In genomic region chr5:112643533-112644272, GRCm38 (mm10) we compare ENCODE assay signal across 9 mouse cellular contexts.
DNase-seq lines count a peak whose midpoint lies in the region; ATAC-seq lines count a peak whose summit lies in the region.
"Had no signal": no experiment of that assay in that cellular context is flagged by ENCODE, and none has a peak within 500 bp of the region (broad histone marks: within the 10 kb centered on the region; RNA-seq: fewer than 3 reads in every experiment).

No protein-coding gene starts in this region.

- intact Hi-C loops in gastrocnemius, postnatal 14 days (cut with DNase I; ENCODE audit: low total_unique reads), result no loop called here

- H3K27ac ChIP-seq in embryonic facial prominence, embryonic 10.5 days (replicated peaks), result peak overlapping the region; percentile 83
- peak overlapping the region; percentile 58 for H3K27ac ChIP-seq in limb, embryonic 10.5 days
- peak overlapping the region; percentile 78 for H3K27ac ChIP-seq in neural tube, embryonic 11.5 days (ENCODE audit: low read depth, low read length)
- H3K27ac ChIP-seq: embryonic facial prominence, embryonic 12.5 days had no signal

- H3K9me3 ChIP-seq in embryonic facial prominence, embryonic 10.5 days, result 0 out of 2 replicates have a peak, but pooled peaks cover 2% of the 10 kb centered on the region
- no peaks in the 10 kb centered on the region for H3K9me3 ChIP-seq in limb, embryonic 10.5 days (replicated peaks)
- H3K9me3 ChIP-seq in neural tube, embryonic 11.5 days (ENCODE audit: control insufficient read depth, low read length), result no peaks in the 10 kb centered on the region
- H3K9me3 ChIP-seq: embryonic facial prominence, embryonic 12.5 days had no signal

- peak overlapping the region; percentile 19; the same call in 1 of the 2 replicates for H3K9ac ChIP-seq in neural tube, embryonic 11.5 days (ENCODE audit: low read length)
- H3K9ac ChIP-seq: embryonic facial prominence, embryonic 12.5 days had no signal

- WGBS in embryonic facial prominence, embryonic 10.5 days, result 36% methylated on average over 20 of the region's 20 CpGs
- 52% methylated on average over 20 of the region's 20 CpGs for WGBS in limb, embryonic 10.5 days
- 39% methylated on average over 19 of the region's 20 CpGs for WGBS in neural tube, embryonic 11.5 days

- H3K27me3 ChIP-seq in embryonic facial prominence, embryonic 10.5 days (replicated peaks; ENCODE audit: low read depth, poor library complexity, severe bottlenecking), result peaks cover 26% of the 10 kb centered on the region
- H3K27me3 ChIP-seq in limb, embryonic 10.5 days (ENCODE audit: low read depth, poor library complexity, severe bottlenecking), result peaks cover 24% of the 10 kb centered on the region
- H3K27me3 ChIP-seq in neural tube, embryonic 11.5 days (ENCODE audit: control insufficient read depth, insufficient read depth, low read length), result no peaks in the 10 kb centered on the region
- H3K27me3 ChIP-seq: embryonic facial prominence, embryonic 12.5 days had no signal

- peak overlapping the region; percentile 6; the same call in 1 of the 2 replicates for H3K4me2 ChIP-seq in neural tube, embryonic 11.5 days (ENCODE audit: low read depth)
- H3K4me2 ChIP-seq: embryonic facial prominence, embryonic 12.5 days had no signal

- 0 out of 2 replicates have a peak, but pooled peaks cover 2% of the 10 kb centered on the region for H3K36me3 ChIP-seq in embryonic facial prominence, embryonic 10.5 days (replicated peaks)
- H3K36me3 ChIP-seq in limb, embryonic 10.5 days, result no peaks in the 10 kb centered on the region
- H3K36me3 ChIP-seq in neural tube, embryonic 11.5 days (ENCODE audit: control insufficient read depth, insufficient read depth, low read length), result no peaks in the 10 kb centered on the region
- H3K36me3 ChIP-seq: embryonic facial prominence, embryonic 12.5 days had no signal

- ATAC-seq in neural tube, embryonic 11.5 days (ENCODE audit: insufficient read depth, low FRiP score, low TSS enrichment), result peak; percentile 79
- no peak for ATAC-seq in erythroid progenitor cell, adult 5-6 weeks (replicated peaks; ENCODE audit: low FRiP score, poor library complexity, severe bottlenecking)
- no peak for ATAC-seq in CD4-positive, CD25-positive, alpha-beta regulatory T cell, adult 4 months

- H3K4me3 ChIP-seq in embryonic facial prominence, embryonic 10.5 days, result peak overlapping the region; percentile 16
- no peak overlapping the region for H3K4me3 ChIP-seq in limb, embryonic 10.5 days
- no peak overlapping the region for H3K4me3 ChIP-seq in neural tube, embryonic 11.5 days (ENCODE audit: low read depth, low read length)
- H3K4me3 ChIP-seq: embryonic facial prominence, embryonic 12.5 days had no signal

- DNase-seq in layer of hippocampus, adult 11-12 months (ENCODE audit: low spot score), result peak; percentile 77
- no peak for DNase-seq in layer of hippocampus, postnatal 25 days (ENCODE audit: extremely low spot score in 1 of 2, low spot score in 1 of 2)
- DNase-seq in embryonic facial prominence, embryonic 10.5 days (ENCODE audit: low spot score), result peak; percentile 79
- peak; percentile 39 for DNase-seq in limb, embryonic 10.5 days (ENCODE audit: low spot score)
- peak; percentile 86 for DNase-seq in neural tube, embryonic 11.5 days (ENCODE audit: low spot score)
- DNase-seq in gastrocnemius, postnatal 14 days, result no peak

- H3K4me1 ChIP-seq in embryonic facial prominence, embryonic 10.5 days, result peaks cover 27% of the 10 kb centered on the region
- H3K4me1 ChIP-seq in limb, embryonic 10.5 days, result peaks cover 13% of the 10 kb centered on the region
- H3K4me1 ChIP-seq in neural tube, embryonic 11.5 days (ENCODE audit: control insufficient read depth, insufficient read depth, low read length), result peaks cover 6% of the 10 kb centered on the region

Comparison
In these comparisons a context has a peak if more than half of its experiments do, and no peak if none do; other contexts are left out.
1. DNase-seq: peak in layer of hippocampus, adult 11-12 months (single experiment), embryonic facial prominence, embryonic 10.5 days (single experiment), limb, embryonic 10.5 days (single experiment) and neural tube, embryonic 11.5 days (single experiment); none in layer of hippocampus, postnatal 25 days (0 of 2) and gastrocnemius, postnatal 14 days (single experiment).
2. Peak in every context shown above with its lines, with median percentiles within 50 percentile points of each other: H3K27ac ChIP-seq.